Mouse (Mus musculus) heart, postnatal 14 days (tissue): Measurements from ENCODE around the gene Col5a2. TPM values are rescaled to one million over a fixed set of nuclear protein-coding genes. Genes with fewer than 3 reads are reported as not detected.
"Not testable (repeated sequence)": the region's sequence is repeated elsewhere in the genome, so short reads cannot be mapped to it uniquely, and the experiment has no call there.

Experiments
- DNase-seq, 2 experiments: peaks; one replicate each; pipeline ENCODE4 v3.0.0; 2021 to 2022
- intact Hi-C: fragments of 180-260 bp; cut with DNase I; formaldehyde crosslinking; loops from one replicate; pipeline ENCODE4 v1.15.1; 2025
- long read RNA-seq, 2 experiments: library from polyadenylated mRNA; stranded (forward); transcript quantifications; one replicate each; pipeline ENCODE4 v2.0.0; 2021
- total RNA-seq, 2 experiments: library from RNA; stranded (reverse); gene quantifications; 2 replicates each; pipeline ENCODE4 v1.2.3; 2021

The Col5a2 gene
- 10 to 100 TPM; 63.9 to 69.1 TPM for total RNA-seq
- long read RNA-seq, experiment 1, full-length matches to known transcripts: 7 of 47 reads
- long read RNA-seq, experiment 1, partial matches to known transcripts: 39 of 47 reads
- long read RNA-seq, experiment 1, other reads (novel, unspliced or antisense): 1 of 47 reads
- long read RNA-seq, experiment 2, full-length matches to known transcripts: 16 of 49 reads
- long read RNA-seq, experiment 2, partial matches to known transcripts: 31 of 49 reads
- long read RNA-seq, experiment 2, other reads (novel, unspliced or antisense): 2 of 49 reads

DNA sequence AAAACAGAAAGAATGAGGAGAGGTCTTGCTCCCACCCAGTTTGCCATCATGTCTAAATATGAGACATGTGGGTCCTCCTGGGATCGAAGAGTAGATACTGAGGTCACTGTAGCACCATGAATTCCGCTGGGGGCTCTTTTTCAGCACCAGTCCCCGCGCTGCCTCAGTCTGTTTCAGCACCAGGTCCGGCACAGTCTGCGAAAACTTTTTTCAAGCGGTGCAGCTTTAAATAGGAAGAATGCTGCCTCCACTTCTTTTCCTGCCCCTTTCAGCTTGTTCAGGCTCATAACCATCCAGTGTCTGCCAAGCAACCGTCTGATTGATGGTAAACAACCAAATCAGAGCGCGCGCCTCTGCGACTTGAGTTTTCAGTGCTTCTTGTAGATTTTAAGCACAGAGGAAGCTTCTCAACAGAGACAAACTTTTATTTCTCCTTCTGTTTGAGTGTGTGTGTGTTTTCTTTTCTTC, at the start of gene Col5a2:
Gene Col5a2 (minus strand): TSS at position 418 of the 468 bp plus-strand sequence.
- intact Hi-C loops: loop anchor here (5.0 to 10.0 kb wide), 2 partner anchors 71 to 122 kb away; no protein-coding TSS in a partner anchor
- peak; percentile 64 to 67 for DNase-seq

DNA sequence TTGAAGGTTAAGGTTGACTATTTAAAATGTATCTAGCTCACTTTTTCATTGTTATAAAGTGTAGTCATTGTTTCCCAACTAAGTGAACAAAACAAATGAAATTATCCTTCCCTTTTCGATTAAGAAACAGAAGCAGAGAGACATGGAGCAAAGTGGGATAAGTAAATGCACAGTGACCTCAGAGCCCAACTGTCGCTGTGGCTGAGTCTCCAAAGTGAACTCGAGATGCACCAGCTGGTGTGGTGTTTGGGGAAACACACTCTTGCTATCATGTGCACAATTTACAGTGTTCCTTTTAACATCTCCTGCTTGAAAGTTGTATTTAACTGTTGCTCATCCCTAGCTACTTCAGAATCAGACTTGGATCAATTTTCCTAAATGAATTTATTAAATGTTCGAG, 47.4 kb upstream of the Col5a2 start:
- intact Hi-C loops: no loop called here

DNA sequence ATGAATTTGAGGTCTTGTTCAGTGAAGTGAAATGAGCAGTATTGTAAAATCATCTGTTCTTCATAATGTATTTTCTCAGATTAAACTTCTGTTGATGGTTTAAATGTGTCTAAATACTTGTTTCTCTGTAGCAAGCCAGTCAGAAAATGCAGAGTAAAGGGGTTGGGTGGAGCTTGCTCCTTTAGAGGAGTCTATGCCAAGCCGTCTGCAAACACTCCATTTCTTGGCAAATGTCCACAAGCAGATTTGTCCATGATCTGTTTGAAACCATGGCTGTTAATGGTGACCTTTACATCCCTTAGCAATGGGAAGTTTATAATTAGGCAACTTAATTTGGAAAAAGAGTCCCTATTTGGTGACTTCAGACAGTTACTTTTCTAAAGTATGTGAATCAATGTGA, 38.8 kb upstream of the Col5a2 start:
- peak in 1 of 2 experiments; percentile 18 for DNase-seq
- intact Hi-C loops: no loop called here

More for the DNA sequence above, 47.4 kb upstream of the Col5a2 start:
- DNase-seq: no peak

DNA sequence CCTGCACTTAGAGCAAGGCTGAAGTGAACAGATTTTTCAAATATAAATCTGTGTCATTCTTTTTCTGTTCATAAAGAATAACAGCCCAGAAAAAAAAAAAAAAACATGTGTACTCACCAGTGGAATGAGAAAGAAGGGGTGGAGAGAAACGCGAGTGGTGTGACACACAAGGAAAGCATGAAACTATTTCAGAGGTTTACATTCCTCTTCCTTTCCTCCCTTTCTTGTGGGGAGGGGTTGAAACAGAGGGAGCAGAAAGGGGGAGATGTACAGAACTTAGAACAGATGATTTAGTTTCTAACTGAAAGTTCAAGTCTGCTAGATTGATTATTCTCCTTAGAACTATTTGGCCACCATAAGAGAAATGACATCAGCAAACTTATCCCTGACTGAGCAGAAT, 38.1 kb upstream of the Col5a2 start:
- intact Hi-C loops: no loop called here
- DNase-seq: no peak

DNA sequence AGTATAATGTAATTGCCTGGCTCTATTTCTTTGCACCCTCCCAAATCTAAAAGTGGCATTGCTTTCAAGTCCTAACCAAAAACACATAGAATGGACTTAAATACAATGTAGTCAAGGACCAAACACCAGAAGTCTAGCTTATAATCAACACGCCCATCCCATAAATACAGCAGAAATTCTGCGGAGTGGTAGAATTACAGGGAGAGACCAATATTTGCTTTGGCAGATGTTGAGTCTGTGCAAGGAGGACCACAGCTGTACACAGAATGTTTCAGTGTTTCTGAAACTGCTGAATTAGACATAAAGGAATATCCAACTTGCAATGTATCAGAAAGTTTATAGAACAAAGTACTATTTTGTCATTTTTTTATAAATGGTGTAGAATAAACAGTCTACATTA, 28.4 kb upstream of the Col5a2 start:
- DNase-seq: no peak
- intact Hi-C loops: no loop called here

DNA sequence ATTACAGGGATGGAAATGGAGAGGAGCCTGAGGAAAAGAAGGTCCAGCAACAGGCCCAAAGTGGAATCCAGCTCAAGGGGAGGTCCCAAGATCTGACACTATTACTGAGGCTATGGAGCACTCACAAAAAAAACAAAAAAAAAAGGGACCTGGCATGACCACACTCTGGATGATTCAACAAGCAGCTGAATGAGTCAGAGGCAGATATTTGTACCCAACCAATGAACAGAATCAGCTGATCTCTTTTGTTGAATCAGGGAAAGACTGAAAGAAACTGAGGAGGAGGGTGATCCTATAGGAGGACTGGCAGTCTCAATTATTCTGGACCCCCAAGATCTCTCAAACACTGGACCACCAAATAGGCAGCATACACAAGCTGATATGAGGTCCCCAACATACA, 24.4 kb upstream of the Col5a2 start:
- DNase-seq, intact Hi-C loops: not testable (repeated sequence)

DNA sequence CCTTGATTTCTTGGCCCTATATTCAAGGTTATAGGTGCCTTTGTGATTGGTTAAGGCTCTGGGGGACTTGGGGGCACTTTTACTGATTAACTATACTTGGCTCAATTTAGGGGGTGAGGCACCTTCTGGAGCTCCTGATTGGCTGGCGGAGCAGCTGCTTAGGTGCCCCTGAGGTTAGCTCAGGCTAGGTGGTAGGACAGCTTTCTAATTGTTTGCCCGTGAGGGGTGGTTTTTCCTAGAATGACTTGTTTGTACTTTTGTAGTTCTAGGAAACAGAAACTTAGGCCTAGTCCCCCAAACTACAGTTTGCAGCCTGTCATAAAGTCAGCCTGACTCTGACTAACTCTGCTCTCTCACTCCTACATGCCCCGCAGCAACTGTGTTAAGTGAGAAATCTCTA, 20.5 kb upstream of the Col5a2 start:
- DNase-seq: no peak
- intact Hi-C loops: no loop called here

DNA sequence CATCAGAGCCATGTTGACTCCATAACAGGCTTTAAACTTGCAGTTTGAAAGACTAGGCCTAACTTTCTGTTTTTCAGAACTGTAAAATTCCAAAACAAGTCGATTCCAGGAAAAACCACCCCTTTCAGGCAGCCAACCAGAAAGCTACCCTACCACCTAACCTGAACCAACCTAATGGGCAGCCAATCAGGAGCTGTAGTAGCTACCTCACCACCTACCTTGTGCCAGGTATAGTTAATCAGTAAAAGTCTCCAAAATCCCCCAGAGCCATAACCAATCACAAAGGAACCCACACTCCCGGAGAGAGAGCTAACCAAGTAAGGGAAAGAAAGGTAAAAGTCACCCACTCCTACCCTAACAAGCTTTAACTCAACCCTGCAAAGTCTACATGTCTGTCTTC, 18.4 kb upstream of the Col5a2 start:
- intact Hi-C loops: no loop called here
- no peak for DNase-seq

DNA sequence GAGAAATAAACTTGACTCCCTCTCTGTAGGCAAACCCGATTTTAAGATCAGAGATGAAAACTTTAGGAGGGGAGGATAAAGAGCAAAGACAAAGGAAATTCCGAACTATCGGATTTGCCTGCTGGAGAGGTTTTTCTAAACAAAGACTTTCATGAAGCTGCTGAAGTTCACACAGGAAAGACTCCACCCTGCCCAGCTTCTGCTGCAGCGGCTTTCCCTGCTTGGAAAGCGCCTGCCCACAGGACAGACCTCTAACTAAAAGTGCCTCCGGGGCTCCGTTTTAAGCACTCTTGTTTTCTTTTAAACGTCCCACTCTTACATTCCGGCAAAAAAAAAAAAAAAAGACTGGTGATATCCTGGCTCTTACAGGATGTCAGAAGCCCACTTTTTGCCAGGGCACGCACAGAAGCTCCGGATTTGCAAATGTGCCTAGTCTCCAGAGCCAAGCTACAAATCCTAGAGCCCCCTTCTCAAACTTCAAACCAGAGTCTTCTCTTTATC, 791 bp downstream of the Col5a2 start:
- intact Hi-C loops: loop anchor here (5.0 to 10.0 kb wide), 2 partner anchors 70 to 123 kb away; no protein-coding TSS in a partner anchor
- peak; percentile 44 for DNase-seq

DNA sequence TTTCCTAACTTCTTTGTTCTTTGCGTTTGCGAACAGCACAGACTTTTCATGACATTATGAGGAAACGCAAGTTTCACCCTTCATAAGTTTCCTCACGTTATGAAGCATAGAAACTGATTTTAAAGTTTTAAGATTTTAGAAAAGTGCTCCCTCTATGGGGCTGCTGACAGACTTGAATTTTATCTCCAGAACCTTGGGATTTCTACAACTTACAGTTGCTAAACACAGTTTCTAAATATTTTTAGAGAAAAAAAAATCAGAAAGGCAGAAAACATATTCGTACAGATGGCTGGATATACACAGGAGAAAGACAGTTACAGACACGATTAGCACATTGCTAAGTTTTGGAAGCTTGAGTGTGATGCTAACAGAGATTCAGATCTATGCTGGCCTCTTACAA, 1.6 kb downstream of the Col5a2 start:
- intact Hi-C loops: loop anchor here (5.0 to 10.0 kb wide), 2 partner anchors 69 to 123 kb away; no protein-coding TSS in a partner anchor
- DNase-seq: no peak

DNA sequence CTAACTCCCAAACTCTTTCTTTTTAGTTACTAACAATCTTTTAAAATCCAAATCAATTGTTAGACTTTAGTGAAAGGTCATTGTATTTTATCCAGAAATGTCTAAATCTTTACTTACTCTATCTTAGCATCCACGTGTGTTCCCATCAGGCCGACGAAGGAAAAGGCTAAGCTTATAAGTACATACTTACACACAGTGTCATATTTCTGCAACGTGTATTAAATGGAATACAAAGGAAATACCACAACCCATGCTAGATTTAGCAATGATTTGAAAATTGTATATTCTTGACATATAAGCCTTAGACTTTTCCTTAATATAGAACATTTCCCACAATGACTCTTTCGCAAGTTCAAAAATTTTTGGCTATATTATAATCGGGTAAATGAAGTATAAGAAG, 2.6 kb downstream of the Col5a2 start:
- intact Hi-C loops: loop anchor here (5.0 to 10.0 kb wide), 2 partner anchors 68 to 124 kb away; no protein-coding TSS in a partner anchor

DNA sequence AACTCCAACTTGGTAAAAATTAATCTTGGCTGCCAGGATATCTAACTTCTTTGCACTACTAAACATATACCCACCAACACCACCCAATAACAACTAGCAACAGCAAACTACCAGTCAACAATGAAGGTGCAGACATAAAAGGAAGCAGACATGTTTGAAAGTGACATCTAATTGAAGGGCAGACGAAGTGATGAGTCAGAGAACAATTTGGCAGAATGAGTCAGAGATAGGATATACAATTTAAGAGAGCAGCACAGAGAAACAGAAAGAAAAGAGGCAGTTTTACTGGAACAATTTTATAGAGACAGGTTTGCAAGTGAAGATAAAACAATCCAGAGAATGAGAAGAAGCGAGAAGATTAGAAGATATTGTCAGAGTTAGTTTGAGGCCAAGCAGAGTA, 8.1 kb downstream of the Col5a2 start:
- intact Hi-C loops: no loop called here

More for the DNA sequence above, 2.6 kb downstream of the Col5a2 start:
- no peak for DNase-seq

DNA sequence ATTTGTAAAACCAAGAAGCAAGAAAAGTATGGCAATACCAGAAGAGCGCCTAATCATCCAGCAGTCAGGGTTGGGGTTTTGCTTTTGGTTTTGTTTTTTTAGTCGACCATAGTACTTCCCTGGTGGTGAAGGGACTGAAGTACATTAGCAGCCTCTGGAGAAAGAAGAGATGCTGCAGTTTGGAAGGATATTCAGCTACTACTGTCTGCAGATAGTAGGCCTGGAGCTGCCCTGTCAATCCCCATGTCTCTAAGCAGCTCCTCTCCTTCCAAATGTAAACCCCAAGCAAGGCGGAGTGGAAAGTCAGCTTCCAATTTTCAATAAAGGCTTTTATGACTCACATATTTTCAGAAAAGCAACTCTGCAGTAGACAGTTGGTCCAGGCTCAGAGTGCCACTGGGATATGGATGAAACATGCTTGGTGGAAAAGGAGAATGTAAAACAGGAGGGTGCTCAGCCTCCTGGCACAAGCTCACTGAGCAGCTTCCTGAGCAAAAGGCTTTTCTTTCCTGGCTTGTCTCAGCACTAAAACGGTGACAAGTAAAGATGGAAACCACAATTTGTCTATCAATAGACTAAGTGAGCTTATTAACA, 10.9 kb downstream of the Col5a2 start:
- no peak for DNase-seq
- intact Hi-C loops: no loop called here

More for the DNA sequence above, 8.1 kb downstream of the Col5a2 start:
- no peak for DNase-seq

DNA sequence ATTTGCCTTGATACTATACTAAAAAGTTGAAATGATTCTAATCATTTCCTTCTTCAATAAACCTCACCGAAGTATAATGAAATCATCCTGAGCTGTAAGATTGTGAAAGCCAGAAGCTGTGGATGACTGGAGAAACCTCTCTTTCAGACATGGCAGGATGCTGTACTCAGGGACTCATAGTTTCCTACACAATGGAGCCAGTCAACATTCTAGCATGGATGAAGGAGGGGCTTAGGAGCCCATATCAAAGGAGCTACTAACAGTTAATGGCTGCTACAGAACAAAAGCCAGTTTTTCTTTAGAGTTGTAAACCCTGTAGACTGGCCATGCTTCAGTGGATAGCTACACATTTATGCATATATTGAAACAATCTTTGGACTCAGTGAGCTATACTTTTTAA, 12.6 kb downstream of the Col5a2 start:
- intact Hi-C loops: no loop called here
- no peak for DNase-seq

DNA sequence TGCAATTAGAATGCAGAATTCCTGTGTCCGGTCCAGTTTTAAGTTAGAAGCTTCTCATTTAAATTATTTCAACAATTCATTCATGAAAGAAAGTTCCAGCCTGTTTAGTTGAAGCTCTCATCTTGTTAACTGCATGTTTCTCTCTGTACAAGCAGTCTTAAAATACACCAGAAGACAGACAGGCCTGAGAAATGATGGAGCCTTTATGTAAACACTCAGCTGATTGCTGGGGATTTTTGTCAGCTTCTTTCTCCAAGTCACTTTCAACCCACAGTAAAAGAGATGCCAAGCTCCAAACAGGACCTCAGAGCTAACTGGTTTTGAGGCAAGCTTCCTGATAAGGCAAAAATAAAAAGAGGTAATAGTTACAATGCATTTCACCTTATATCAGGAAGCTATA, 14.8 kb downstream of the Col5a2 start:
- DNase-seq: no peak
- intact Hi-C loops: no loop called here

DNA sequence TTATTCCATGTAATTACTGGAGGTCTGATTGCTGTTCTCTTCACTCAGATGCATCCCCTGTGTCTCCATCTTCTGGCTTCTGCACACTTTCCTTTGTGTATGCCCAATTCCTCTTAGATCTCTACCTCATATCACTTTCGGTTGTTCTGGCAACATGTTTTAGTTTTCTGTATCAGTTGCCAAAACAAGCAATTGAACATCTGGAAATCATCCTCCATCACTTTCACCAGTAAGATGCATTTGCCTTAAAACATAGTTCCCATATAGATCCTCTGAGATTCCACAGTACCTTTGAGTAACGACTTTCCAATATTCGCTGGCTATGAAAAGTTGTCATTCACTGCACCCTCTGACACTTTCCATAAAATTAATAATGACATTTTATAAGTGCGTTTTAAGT, 20.1 kb downstream of the Col5a2 start:
- DNase-seq: no peak
- intact Hi-C loops: no loop called here

DNA sequence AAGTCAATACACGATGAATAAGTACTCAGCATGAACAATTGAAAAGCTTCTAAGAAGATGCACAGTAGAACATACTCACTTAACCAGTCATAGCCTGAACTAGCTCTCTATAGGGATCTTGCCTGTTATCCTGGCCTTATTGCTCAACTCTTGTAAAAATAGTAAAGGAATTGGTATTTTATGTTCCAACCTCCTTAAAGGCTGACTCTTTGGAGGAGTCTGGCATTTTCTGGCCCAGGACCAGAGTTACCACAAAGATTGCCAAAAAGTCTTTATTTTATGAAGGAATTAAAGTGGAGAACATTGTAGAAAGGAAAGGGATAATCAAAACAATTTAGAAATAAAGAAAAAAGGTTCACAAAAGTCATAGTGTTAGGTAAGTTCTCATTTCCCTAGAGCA, 21.2 kb downstream of the Col5a2 start:
- DNase-seq: no peak
- intact Hi-C loops: no loop called here

DNA sequence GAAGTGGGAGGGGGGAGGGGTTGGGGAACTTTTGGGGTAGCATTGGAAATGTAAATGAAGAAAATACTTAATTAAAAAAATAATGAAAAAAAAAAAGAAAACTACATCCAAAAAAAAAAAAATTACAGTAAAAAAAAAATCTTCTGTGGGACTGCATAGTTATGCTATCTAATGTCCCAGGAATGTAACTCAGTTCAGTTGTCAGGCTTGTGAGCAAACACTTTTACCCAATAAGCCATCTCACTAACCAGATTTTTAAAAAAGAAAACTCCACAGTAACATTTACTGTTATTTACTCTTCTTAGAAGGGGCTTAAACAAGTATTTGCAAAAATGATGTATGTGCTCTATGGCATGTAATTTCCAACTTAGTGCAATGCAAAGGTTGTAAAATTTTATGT, 24.0 kb downstream of the Col5a2 start:
- no peak for DNase-seq
- intact Hi-C loops: no loop called here

DNA sequence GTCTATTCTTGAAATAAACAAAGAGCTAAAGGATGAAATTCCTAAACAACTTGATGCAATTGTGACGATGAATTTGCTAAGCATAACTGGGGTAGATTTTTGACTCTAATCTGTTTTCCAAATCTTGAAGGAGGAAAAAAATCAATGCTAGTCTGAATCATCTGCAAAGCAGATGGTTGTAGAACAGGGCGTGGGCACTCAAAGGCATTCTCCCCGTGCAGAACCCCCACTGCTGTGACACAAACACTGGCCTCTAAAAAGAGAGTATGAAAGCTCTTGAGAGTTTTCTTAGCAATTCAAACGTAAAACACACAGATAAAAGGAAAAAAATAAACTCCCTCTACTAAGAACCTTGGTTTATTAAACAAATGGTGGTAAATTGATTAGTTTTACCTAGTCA, 30.3 kb downstream of the Col5a2 start:
- intact Hi-C loops: no loop called here
- no peak for DNase-seq

DNA sequence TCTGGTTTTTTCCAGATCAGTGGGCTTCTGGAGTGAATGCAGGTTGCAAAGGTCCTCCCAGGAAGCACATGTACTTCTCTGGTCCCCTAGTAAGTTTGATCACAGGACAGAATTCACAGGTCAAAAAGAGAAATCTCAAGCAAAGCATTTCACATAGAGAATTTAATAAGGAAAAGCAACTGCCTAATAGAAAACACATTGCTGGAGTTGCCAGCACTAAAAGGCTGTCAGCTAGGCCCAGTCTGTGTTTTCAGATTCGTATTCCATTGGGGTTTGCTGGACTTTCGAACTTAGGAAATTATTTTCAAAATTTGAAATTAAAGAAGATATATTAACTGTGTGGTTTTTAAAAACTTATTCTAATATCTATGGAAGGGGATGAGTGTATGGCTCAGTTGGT, 42.3 kb downstream of the Col5a2 start:
- intact Hi-C loops: no loop called here
- no peak for DNase-seq

DNA sequence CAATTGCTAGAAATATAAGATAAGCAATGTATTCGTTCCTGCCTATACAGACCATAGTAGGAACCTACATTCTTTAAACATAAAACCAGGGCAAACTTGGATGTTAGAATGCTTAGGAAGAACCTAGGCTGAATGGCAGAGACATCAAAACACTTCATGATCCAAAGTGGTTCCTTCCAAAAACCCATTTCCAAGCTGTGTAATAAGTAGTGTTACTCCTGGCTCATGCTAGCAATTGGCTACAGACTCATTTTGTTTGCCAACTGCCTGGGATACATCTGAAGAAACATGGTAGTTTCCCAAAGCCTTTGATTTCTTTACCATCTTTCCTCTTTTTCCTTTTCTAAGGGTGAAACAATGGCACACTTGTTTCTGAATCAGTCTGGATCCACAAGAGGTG, 47.3 kb downstream of the Col5a2 start:
- DNase-seq: no peak

DNA sequence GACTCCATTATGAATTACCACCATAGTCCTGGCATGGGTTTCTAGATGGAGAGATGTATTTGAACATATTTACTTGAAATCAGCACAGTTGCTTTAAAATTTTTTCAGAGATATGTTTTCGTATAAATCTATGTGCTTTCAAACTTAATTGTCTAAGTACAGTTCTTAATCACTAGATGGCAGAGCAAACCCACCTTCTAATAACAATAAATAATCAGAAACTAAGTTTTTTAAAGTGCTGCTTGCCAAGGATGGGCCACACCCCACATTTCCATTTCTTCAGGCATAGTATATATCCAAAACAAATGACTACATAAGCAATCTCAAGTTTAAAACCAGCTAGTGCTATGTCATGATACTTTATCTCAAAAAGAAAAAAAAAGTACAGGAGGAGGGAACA, 54.2 kb downstream of the Col5a2 start:
- intact Hi-C loops: no loop called here
- DNase-seq: no peak

More for the DNA sequence above, 47.3 kb downstream of the Col5a2 start:
- intact Hi-C loops: no loop called here
